Mouse (Mus musculus) stomach, postnatal 0 days (tissue): ENCODE data around the gene Atp2a2.

Source experiments
- CTCF ChIP-seq: IDR thresholded peaks from 2 replicates; pipeline ENCODE4 v1.5.1; 2016; ENCODE audit warnings: antibody characterized with exemption, low read depth, mild to moderate bottlenecking, moderate library complexity
- EP300 ChIP-seq: optimal IDR thresholded peaks from 2 replicates; pipeline ENCODE3; 2016; ENCODE audit warnings: antibody characterized with exemption

DNA sequence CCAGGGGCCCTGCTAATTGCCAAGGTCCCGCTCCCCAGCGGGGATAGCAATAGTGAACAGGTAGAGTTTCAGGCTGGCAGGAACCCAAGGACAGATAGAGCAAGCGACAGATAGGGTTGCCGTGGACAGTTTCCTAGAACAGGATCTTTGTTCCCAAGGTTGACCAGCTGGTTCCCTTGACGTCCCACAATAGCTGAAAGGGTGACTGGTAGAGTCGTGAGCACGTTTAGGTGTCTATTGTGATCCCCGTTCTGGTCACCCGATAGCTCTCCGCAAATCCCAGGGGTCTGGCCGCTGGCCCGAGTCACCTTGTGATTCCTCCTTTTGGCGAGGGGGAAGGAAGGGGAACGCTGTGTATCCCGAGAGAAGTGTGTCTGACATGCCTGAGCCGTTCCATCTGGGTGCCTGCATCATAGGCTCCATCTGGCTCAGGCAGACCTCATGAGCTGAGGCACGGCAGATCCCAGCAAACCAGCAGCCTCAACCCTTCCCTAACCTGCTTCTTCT lies 8.7 kb upstream of the Atp2a2 start:
- no peak for TF ChIP-seq EP300
- TF ChIP-seq CTCF = no peak
